Mouse (Mus musculus): ENCODE measurements around the gene Fbxw8. TPM values are rescaled to one million over a fixed set of nuclear protein-coding genes. Genes with fewer than 3 reads are reported as not detected.

Fbxw8 gene
- total and polyA plus RNA-seq, 2 experiments from 2014 or later = 14.4 to 43.0 TPM

DNA sequence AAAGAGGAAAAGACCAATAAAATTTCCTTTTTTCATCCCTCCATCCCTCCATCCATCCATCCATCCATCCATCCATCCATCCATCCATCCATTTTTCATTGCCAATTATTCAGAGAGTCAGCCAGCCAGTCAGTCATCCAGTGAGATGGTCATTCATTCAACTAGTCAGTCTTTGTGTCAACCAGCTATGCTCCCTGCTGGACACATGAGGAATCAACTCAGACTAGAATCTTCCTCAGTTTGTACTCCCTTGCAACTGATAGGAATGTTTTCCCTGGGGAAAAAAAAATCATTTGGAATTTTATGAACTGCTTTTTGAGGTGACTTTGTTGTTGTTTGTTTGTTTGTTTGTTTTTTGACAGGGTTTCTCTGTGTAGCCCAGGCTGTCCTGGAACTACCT, 10.2 kb upstream of the Fbxw8 start:
- Histone ChIP-seq H3K27ac (ENCODE audit: low read depth, low read length) (no peak overlapping the region), H3K27me3 (ENCODE audit: insufficient read depth, low read length) (peaks cover 29% of the 10 kb centered on the region), H3K4me2 (ENCODE audit: low read depth, low read length, poor library complexity, severe bottlenecking) (no peak overlapping the region), H3K4me3 (ENCODE audit: low read depth, low read length) (no peak overlapping the region), H3K9me3 (ENCODE audit: low read length) (no peaks in the 10 kb centered on the region), H3K4me1 (ENCODE audit: insufficient read depth, low read length) (no peaks in the 10 kb centered on the region), H3K36me3 (ENCODE audit: insufficient read depth, low read length) (no peaks in the 10 kb centered on the region), H3K9ac (replicated peaks; ENCODE audit: low read length, poor library complexity, severe bottlenecking) (no peak overlapping the region)
- ATAC-seq (ENCODE audit: low FRiP score) (no peak), DNase-seq (ENCODE audit: low spot score) (no peak)
- peak; percentile 39 for TF ChIP-seq CTCF (IDR thresholded peaks at IDR 0.05)

DNA sequence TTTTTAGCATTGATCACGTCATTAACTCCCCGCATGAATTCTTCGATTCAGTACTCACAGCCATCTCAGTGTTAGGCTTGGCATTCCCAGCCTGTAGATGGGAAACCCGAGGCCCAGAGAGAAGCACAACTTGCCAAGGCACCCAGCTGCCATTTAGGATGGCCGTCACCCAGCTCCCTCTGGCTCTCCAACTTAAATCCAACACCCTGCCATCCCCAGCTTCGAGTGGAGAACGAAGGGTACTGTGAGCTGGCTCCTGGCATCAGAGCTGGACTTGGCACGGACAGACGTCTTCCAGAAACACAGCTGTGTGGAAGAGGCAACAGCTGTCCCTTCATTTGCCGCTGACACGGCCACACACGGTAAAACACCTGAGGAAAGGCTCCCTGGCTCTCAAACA, 9.3 kb upstream of the Fbxw8 start, which contains the start of gene Hrk:
Gene Hrk, plus strand, starts transcription at position 68 of the 400 bp plus-strand sequence.
- Histone ChIP-seq H3K4me3 (ENCODE audit: low read depth, low read length) (no peak within 1 kb of the TSS), H3K36me3 (ENCODE audit: insufficient read depth, low read length) (no peaks in the 10 kb centered on the region), H3K4me2 (ENCODE audit: low read depth, low read length, poor library complexity, severe bottlenecking) (no peak within 1 kb of the TSS), H3K9ac (replicated peaks; ENCODE audit: low read length, poor library complexity, severe bottlenecking) (no peak within 1 kb of the TSS), H3K27ac (ENCODE audit: low read depth, low read length) (no peak within 1 kb of the TSS), H3K9me3 (ENCODE audit: low read length) (no peaks in the 10 kb centered on the region), H3K4me1 (ENCODE audit: insufficient read depth, low read length) (no peaks in the 10 kb centered on the region), H3K27me3 (ENCODE audit: insufficient read depth, low read length) (peaks cover 30% of the 10 kb centered on the region)
- TF ChIP-seq CTCF (IDR thresholded peaks at IDR 0.05) = no peak
- 63% methylated on average over 12 of the region's 12 CpGs for WGBS
- DNase-seq (ENCODE audit: low spot score) (no peak), ATAC-seq (ENCODE audit: low FRiP score) (no peak)

DNA sequence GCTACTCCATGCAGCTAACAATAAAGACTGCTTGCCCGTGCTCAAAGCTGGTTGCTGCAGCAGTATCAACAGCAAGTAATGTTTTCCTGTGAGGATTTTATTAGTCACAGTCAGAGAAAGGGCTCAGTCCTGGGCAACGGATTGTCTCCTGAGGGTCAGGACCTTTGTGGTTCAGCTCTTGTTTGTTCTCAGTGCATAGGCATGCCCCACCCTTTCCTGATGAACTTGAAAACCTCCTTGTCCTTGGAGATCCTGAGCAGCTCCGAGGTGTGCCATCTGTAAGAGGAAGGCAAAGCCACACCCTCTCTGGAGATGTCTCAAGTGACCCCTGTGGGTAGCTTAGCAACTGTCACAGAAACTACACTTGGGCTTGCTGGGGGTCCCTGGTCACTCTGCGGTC, 5.4 kb upstream of the Fbxw8 start:
- no peak overlapping the region for H3K4me3 ChIP-seq (ENCODE audit: low read depth, low read length)
- H3K4me2 ChIP-seq (ENCODE audit: low read depth, low read length, poor library complexity, severe bottlenecking) = no peak overlapping the region
- DNase-seq (ENCODE audit: low spot score) = no peak
- TF ChIP-seq CTCF (IDR thresholded peaks at IDR 0.05) = no peak
- no peak overlapping the region for H3K27ac ChIP-seq (ENCODE audit: low read depth, low read length)
- peaks cover 19% of the 10 kb centered on the region for H3K27me3 ChIP-seq (ENCODE audit: insufficient read depth, low read length)
- H3K9ac ChIP-seq (replicated peaks; ENCODE audit: low read length, poor library complexity, severe bottlenecking) = no peak overlapping the region
- ATAC-seq (ENCODE audit: low FRiP score) = no peak
- no peaks in the 10 kb centered on the region for H3K36me3 ChIP-seq (ENCODE audit: insufficient read depth, low read length)
- H3K9me3 ChIP-seq (ENCODE audit: low read length) = no peaks in the 10 kb centered on the region
- 38% methylated on average over 4 of the region's 4 CpGs for WGBS
- H3K4me1 ChIP-seq (ENCODE audit: insufficient read depth, low read length) = no peaks in the 10 kb centered on the region

DNA sequence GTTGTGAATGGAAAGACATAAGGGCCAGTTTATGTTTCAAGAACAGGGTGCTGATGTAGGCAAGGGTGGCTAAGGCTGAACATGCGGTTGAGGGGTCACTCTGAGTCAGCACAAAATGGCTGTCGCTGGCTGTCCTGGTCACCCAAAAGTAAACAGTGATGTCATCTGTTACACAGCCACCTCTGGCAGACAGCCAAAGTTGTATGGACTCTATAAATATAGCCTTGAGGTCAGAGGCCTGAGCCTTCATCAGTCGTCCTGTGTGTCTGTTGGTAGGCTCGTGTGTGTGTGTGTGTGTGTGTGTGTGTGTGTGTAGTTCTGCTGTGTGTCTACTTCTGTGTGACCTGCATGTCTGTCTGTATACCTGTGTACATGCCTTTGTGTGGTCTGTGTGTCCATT, 1.7 kb upstream of the Fbxw8 start:
- Histone ChIP-seq H3K9ac (replicated peaks; ENCODE audit: low read length, poor library complexity, severe bottlenecking) (no peak overlapping the region), H3K27me3 (ENCODE audit: insufficient read depth, low read length) (peaks cover 11% of the 10 kb centered on the region), H3K27ac (ENCODE audit: low read depth, low read length) (no peak overlapping the region), H3K36me3 (ENCODE audit: insufficient read depth, low read length) (peaks cover 3% of the 10 kb centered on the region; the same call in 1 of the 2 replicates), H3K9me3 (ENCODE audit: low read length) (no peaks in the 10 kb centered on the region), H3K4me2 (ENCODE audit: low read depth, low read length, poor library complexity, severe bottlenecking) (no peak overlapping the region), H3K4me1 (ENCODE audit: insufficient read depth, low read length) (0 out of 2 replicates have a peak, but pooled peaks cover 5% of the 10 kb centered on the region), H3K4me3 (ENCODE audit: low read depth, low read length) (no peak overlapping the region)
- 59% methylated on average over 4 of the region's 4 CpGs for WGBS
- no peak for TF ChIP-seq CTCF (IDR thresholded peaks at IDR 0.05)
- no peak for ATAC-seq (ENCODE audit: low FRiP score)
- no peak for DNase-seq (ENCODE audit: low spot score)

DNA sequence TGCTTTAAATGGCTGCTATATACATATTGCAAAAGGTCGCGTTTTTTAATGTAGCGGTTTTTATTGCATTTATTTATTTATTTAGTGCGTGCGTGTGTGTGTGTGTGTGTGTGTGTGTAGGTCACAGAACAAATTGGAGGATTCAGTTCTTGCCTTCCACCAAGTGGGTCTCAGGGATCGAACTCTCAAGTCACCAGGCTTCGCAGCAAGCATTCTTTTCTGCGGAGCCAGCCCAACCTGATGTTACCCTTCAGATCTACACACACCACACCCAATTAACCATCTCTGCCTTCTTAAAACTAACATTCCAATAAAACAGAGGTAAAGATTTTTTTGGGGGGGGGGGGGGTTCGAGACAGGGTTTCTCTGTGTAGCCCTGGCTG, 292 bp upstream of the Fbxw8 start:
- ATAC-seq (ENCODE audit: low FRiP score) (no peak), DNase-seq (ENCODE audit: low spot score) (no peak)
- H3K4me3 ChIP-seq (ENCODE audit: low read depth, low read length) = peak overlapping the region; percentile 95
- peaks cover 3% of the 10 kb centered on the region; the same call in 1 of the 2 replicates for H3K36me3 ChIP-seq (ENCODE audit: insufficient read depth, low read length)
- no peak for TF ChIP-seq CTCF (IDR thresholded peaks at IDR 0.05)
- H3K27ac ChIP-seq (ENCODE audit: low read depth, low read length) = no peak overlapping the region
- H3K4me1 ChIP-seq (ENCODE audit: insufficient read depth, low read length) = 0 out of 2 replicates have a peak, but pooled peaks cover 5% of the 10 kb centered on the region
- peak overlapping the region; percentile 93 for H3K9ac ChIP-seq (replicated peaks; ENCODE audit: low read length, poor library complexity, severe bottlenecking)
- H3K27me3 ChIP-seq (ENCODE audit: insufficient read depth, low read length) = 0 out of 2 replicates have a peak, but pooled peaks cover 1% of the 10 kb centered on the region
- H3K4me2 ChIP-seq (ENCODE audit: low read depth, low read length, poor library complexity, severe bottlenecking) = peak overlapping the region; percentile 83
- 12% methylated on average over 8 of the region's 9 CpGs for WGBS
- H3K9me3 ChIP-seq (ENCODE audit: low read length) = no peaks in the 10 kb centered on the region

DNA sequence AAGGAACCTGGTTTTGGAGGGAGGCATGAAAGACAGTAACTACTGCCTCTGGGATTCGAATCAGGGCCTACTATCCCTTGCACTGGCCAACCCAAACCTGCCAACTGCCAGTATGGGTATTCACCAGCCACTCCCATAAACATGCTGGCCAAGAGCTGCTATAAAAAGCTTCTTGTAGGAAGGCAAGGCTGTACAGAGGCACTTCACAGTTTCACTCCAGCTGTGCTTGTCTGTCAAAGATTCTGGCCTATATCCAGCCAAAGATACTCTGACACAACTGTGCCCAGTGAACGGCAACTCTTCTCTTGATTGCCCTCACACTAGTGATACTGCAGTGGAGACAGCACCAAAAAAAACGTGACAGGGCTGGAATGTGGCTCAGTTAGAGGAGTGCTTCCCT, 5.6 kb downstream of the Fbxw8 start:
- Histone ChIP-seq H3K9me3 (ENCODE audit: low read length) (no peaks in the 10 kb centered on the region), H3K4me3 (ENCODE audit: low read depth, low read length) (no peak overlapping the region), H3K27ac (ENCODE audit: low read depth, low read length) (no peak overlapping the region), H3K4me2 (ENCODE audit: low read depth, low read length, poor library complexity, severe bottlenecking) (no peak overlapping the region), H3K9ac (replicated peaks; ENCODE audit: low read length, poor library complexity, severe bottlenecking) (no peak overlapping the region), H3K27me3 (ENCODE audit: insufficient read depth, low read length) (no peaks in the 10 kb centered on the region), H3K36me3 (ENCODE audit: insufficient read depth, low read length) (peaks cover 3% of the 10 kb centered on the region; the same call in 1 of the 2 replicates), H3K4me1 (ENCODE audit: insufficient read depth, low read length) (peaks cover 19% of the 10 kb centered on the region; the same call in 1 of the 2 replicates)
- no peak for ATAC-seq (ENCODE audit: low FRiP score)
- DNase-seq (ENCODE audit: low spot score) = no peak
- WGBS = 77% methylated on average over 3 of the region's 3 CpGs
- TF ChIP-seq CTCF (IDR thresholded peaks at IDR 0.05) = no peak
